Mouse (Mus musculus): Measurements from ENCODE around the gene Gm7233. TPM values are rescaled to one million over a fixed set of nuclear protein-coding genes. Genes with fewer than 3 reads are reported as not detected.
"Not testable (repeated sequence)": the region's sequence is repeated elsewhere in the genome, so short reads cannot be mapped to it uniquely, and the experiment has no call there.

Gene Gm7233
- not detected in 2 replicates for polyA plus RNA-seq (2014; fragmentation: Nextera tagmentation; extraction: Ambion mirVana)

GRCm38 (mm10) chr14:43179567-43179966 is at the start of gene Gm7233:
Gene Gm7233 (plus strand): TSS chr14:43179867.
- not testable (repeated sequence) for H3K27ac ChIP-seq (replicated peaks; ENCODE audit: low read depth, low read length); H3K9ac ChIP-seq (replicated peaks; ENCODE audit: low read length); H3K4me3 ChIP-seq (replicated peaks; ENCODE audit: low read depth, low read length); H3K27me3 ChIP-seq (ENCODE audit: control insufficient read depth, insufficient read depth, low read length); H3K9me3 ChIP-seq (ENCODE audit: control insufficient read depth, low read length); H3K4me1 ChIP-seq (ENCODE audit: control insufficient read depth, insufficient read depth, low read length); H3K36me3 ChIP-seq (ENCODE audit: control insufficient read depth, insufficient read depth, low read length); DNase-seq; ATAC-seq (ENCODE audit: low FRiP score, low TSS enrichment); H3K4me2 ChIP-seq (ENCODE audit: low read length)
- 78% methylated on average over 4 of the region's 5 CpGs for WGBS

GRCm38 (mm10) chr14:43167189-43167588 is 12.5 kb upstream of the Gm7233 start:
- 82% methylated on average over 4 of the region's 4 CpGs for WGBS
- not testable (repeated sequence) for DNase-seq; H3K4me2 ChIP-seq (ENCODE audit: low read length); H3K9ac ChIP-seq (replicated peaks; ENCODE audit: low read length); H3K4me3 ChIP-seq (replicated peaks; ENCODE audit: low read depth, low read length); H3K27me3 ChIP-seq (ENCODE audit: control insufficient read depth, insufficient read depth, low read length); H3K36me3 ChIP-seq (ENCODE audit: control insufficient read depth, insufficient read depth, low read length); H3K27ac ChIP-seq (replicated peaks; ENCODE audit: low read depth, low read length); H3K9me3 ChIP-seq (ENCODE audit: control insufficient read depth, low read length); ATAC-seq (ENCODE audit: low FRiP score, low TSS enrichment); H3K4me1 ChIP-seq (ENCODE audit: control insufficient read depth, insufficient read depth, low read length)

GRCm38 (mm10) chr14:43167942-43168341 is 11.7 kb upstream of the Gm7233 start:
- H3K9ac ChIP-seq (replicated peaks; ENCODE audit: low read length); DNase-seq; H3K36me3 ChIP-seq (ENCODE audit: control insufficient read depth, insufficient read depth, low read length); H3K27me3 ChIP-seq (ENCODE audit: control insufficient read depth, insufficient read depth, low read length); ATAC-seq (ENCODE audit: low FRiP score, low TSS enrichment); H3K27ac ChIP-seq (replicated peaks; ENCODE audit: low read depth, low read length); H3K4me1 ChIP-seq (ENCODE audit: control insufficient read depth, insufficient read depth, low read length); H3K4me3 ChIP-seq (replicated peaks; ENCODE audit: low read depth, low read length); H3K4me2 ChIP-seq (ENCODE audit: low read length); H3K9me3 ChIP-seq (ENCODE audit: control insufficient read depth, low read length): not testable (repeated sequence)
- no CpG with 5 or more reads among the region's 10 CpGs for WGBS

GRCm38 (mm10) chr14:43168573-43169170 is 11.0 kb upstream of the Gm7233 start:
- not testable (repeated sequence) for H3K9me3 ChIP-seq (ENCODE audit: control insufficient read depth, low read length); H3K36me3 ChIP-seq (ENCODE audit: control insufficient read depth, insufficient read depth, low read length); H3K4me2 ChIP-seq (ENCODE audit: low read length); ATAC-seq (ENCODE audit: low FRiP score, low TSS enrichment); H3K27me3 ChIP-seq (ENCODE audit: control insufficient read depth, insufficient read depth, low read length); H3K4me1 ChIP-seq (ENCODE audit: control insufficient read depth, insufficient read depth, low read length); DNase-seq; H3K4me3 ChIP-seq (replicated peaks; ENCODE audit: low read depth, low read length); H3K27ac ChIP-seq (replicated peaks; ENCODE audit: low read depth, low read length); H3K9ac ChIP-seq (replicated peaks; ENCODE audit: low read length)
- WGBS: 26% methylated on average over 1 of the region's 10 CpGs

GRCm38 (mm10) chr14:43235204-43235603 is 55.5 kb downstream of the Gm7233 start, which contains the start of gene Gm8122:
Gene Gm8122 (minus strand): TSS chr14:43235304.
- H3K27me3 ChIP-seq (ENCODE audit: control insufficient read depth, insufficient read depth, low read length); H3K9me3 ChIP-seq (ENCODE audit: control insufficient read depth, low read length); ATAC-seq (ENCODE audit: low FRiP score, low TSS enrichment); H3K36me3 ChIP-seq (ENCODE audit: control insufficient read depth, insufficient read depth, low read length); DNase-seq; H3K4me3 ChIP-seq (replicated peaks; ENCODE audit: low read depth, low read length); H3K4me2 ChIP-seq (ENCODE audit: low read length); H3K4me1 ChIP-seq (ENCODE audit: control insufficient read depth, insufficient read depth, low read length); H3K9ac ChIP-seq (replicated peaks; ENCODE audit: low read length); H3K27ac ChIP-seq (replicated peaks; ENCODE audit: low read depth, low read length): not testable (repeated sequence)
- WGBS: 91% methylated on average over 3 of the region's 4 CpGs

Other genes starting within 250 kb of the Gm7233 start
- not detected in 2 replicates for gene Gm8082, start 186.2 kb upstream of the Gm7233 start, polyA plus RNA-seq (2014; fragmentation: Nextera tagmentation; extraction: Ambion mirVana)
- gene Gm10376, start 164.2 kb upstream of the Gm7233 start, polyA plus RNA-seq (2014; fragmentation: Nextera tagmentation; extraction: Ambion mirVana): not detected in 2 replicates
- gene Gm8094, start 103.2 kb upstream of the Gm7233 start, polyA plus RNA-seq (2014; fragmentation: Nextera tagmentation; extraction: Ambion mirVana): not detected in 2 replicates
- gene Gm8104, start 79.3 kb upstream of the Gm7233 start, polyA plus RNA-seq (2014; fragmentation: Nextera tagmentation; extraction: Ambion mirVana): not detected in 2 replicates
- gene Gm8122, start 55.4 kb downstream of the Gm7233 start, polyA plus RNA-seq (2014; fragmentation: Nextera tagmentation; extraction: Ambion mirVana): not detected in 2 replicates
- not detected in 2 replicates for gene Gm8126, start 78.8 kb downstream of the Gm7233 start, polyA plus RNA-seq (2014; fragmentation: Nextera tagmentation; extraction: Ambion mirVana)
- gene Gm9732, start 95.2 kb downstream of the Gm7233 start, polyA plus RNA-seq (2014; fragmentation: Nextera tagmentation; extraction: Ambion mirVana): not detected in 2 replicates
- gene Gm8127, start 114.0 kb downstream of the Gm7233 start, polyA plus RNA-seq (2014; fragmentation: Nextera tagmentation; extraction: Ambion mirVana): not detected in 2 replicates
- gene 1700001F09Rik, start 167.9 kb downstream of the Gm7233 start, polyA plus RNA-seq (2014; fragmentation: Nextera tagmentation; extraction: Ambion mirVana): not detected in 2 replicates
- gene Gm8138, start 236.5 kb downstream of the Gm7233 start, polyA plus RNA-seq (2014; fragmentation: Nextera tagmentation; extraction: Ambion mirVana): not detected in 2 replicates